In the genomic region with DNA sequence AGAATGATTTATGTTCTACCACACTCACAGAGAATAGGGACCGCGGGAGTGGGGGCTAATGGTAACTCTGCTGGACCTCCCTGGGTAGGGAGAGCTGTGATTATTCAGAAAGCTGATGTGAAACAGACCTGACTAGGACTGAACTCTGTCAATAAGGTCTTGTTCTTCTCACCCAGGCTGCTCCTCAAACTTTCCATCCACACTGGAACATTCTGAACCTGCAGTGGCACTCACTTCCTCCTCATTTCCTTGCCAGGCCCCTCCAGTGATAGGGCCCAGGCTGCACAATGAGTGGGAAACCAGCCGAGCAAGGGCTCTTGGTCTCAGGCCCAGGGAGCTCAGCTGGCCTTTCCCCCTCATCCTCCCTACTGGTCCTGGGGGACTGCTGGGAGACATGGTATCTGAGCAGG, we compare ENCODE assay signal across 8 mouse cellular contexts.
DNase-seq lines count a peak whose midpoint lies in the region; ATAC-seq lines count a peak whose summit lies in the region.

No protein-coding gene starts in this region.

- no peak for DNase-seq in hindbrain, embryonic 10.5 days (ENCODE audit: low spot score)
- DNase-seq in adipocyte (ENCODE audit: low spot score): peak; percentile 52
- DNase-seq in heart, adult 9 months (ENCODE audit: low spot score in 2 of 2): peak; percentile 83 to 89
- peak; percentile 12 to 27 for DNase-seq in kidney, postnatal 36 days
- no peak for DNase-seq in retina, embryonic 14.5 days (ENCODE audit: low spot score)

- no peak overlapping the region for H3K4me3 ChIP-seq in hindbrain, embryonic 15.5 days
- H3K4me3 ChIP-seq in hindbrain, embryonic 10.5 days: no peak overlapping the region

- ATAC-seq in hindbrain, embryonic 15.5 days (ENCODE audit: low FRiP score, low read depth): 0 out of 2 replicates have a peak, but pooled peaks have one; percentile 38
- no peak for ATAC-seq in granulocyte monocyte progenitor cell, adult 5-6 weeks (replicated peaks; ENCODE audit: poor library complexity, severe bottlenecking)
- no peak for ATAC-seq in megakaryocyte progenitor cell, adult 5-6 weeks (replicated peaks; ENCODE audit: poor library complexity)

- no peaks in the 10 kb centered on the region for H3K36me3 ChIP-seq in hindbrain, embryonic 15.5 days
- H3K36me3 ChIP-seq in hindbrain, embryonic 10.5 days: no peaks in the 10 kb centered on the region

- H3K27me3 ChIP-seq in hindbrain, embryonic 15.5 days: no peaks in the 10 kb centered on the region
- H3K27me3 ChIP-seq in hindbrain, embryonic 10.5 days (ENCODE audit: insufficient read depth, poor library complexity, severe bottlenecking): no peaks in the 10 kb centered on the region

- no peaks in the 10 kb centered on the region for H3K4me1 ChIP-seq in hindbrain, embryonic 15.5 days (replicated peaks)
- 0 out of 2 replicates have a peak, but pooled peaks cover 2% of the 10 kb centered on the region for H3K4me1 ChIP-seq in hindbrain, embryonic 10.5 days (replicated peaks)

- H3K4me2 ChIP-seq in hindbrain, embryonic 15.5 days: no peak overlapping the region

- H3K27ac ChIP-seq in hindbrain, embryonic 15.5 days (replicated peaks): no peak overlapping the region
- H3K27ac ChIP-seq in hindbrain, embryonic 10.5 days: no peak overlapping the region

- WGBS in hindbrain, embryonic 15.5 days: 51% methylated on average over 3 of the region's 3 CpGs
- WGBS in hindbrain, embryonic 10.5 days: 74% methylated on average over 3 of the region's 3 CpGs

- H3K9ac ChIP-seq in hindbrain, embryonic 15.5 days: no peak overlapping the region

- H3K9me3 ChIP-seq in hindbrain, embryonic 15.5 days: no peaks in the 10 kb centered on the region
- H3K9me3 ChIP-seq in hindbrain, embryonic 10.5 days: no peaks in the 10 kb centered on the region

Comparison
In these comparisons a context has a peak if more than half of its experiments do, and no peak if none do; other contexts are left out.
1. DNase-seq: peak in adipocyte (single experiment), heart, adult 9 months (2 of 2) and kidney, postnatal 36 days (2 of 2); none in hindbrain, embryonic 10.5 days (single experiment) and retina, embryonic 14.5 days (single experiment).